Mouse (Mus musculus) cerebellum, adult 2 months (tissue): ENCODE data around the gene Klhdc1.

Source experiments
- CTCF ChIP-seq: fragments of 200-500 bp; IDR thresholded peaks from 2 replicates; pipeline ENCODE4 v1.5.1; 2011; ENCODE audit warnings: low read depth, mild to moderate bottlenecking, control low read depth, low read length, moderate library complexity, borderline replicate concordance; ENCODE audit not compliant: insufficient read depth
- POLR2A ChIP-seq: fragments of 200-500 bp; IDR thresholded peaks from 2 replicates; pipeline ENCODE4 v1.6.1; 2011; ENCODE audit warnings: low read length, control low read depth, borderline replicate concordance; ENCODE audit not compliant: insufficient read depth

GRCm38 (mm10) chr12:69207396-69207795 lies 33.6 kb upstream of the Klhdc1 start:
- TF ChIP-seq CTCF: no peak
- TF ChIP-seq POLR2A: no peak
